Mouse (Mus musculus) ES-E14 (cell line): ENCODE measurements around the gene Cish.

ENCODE experiments used
- CHD2 ChIP-seq: IDR thresholded peaks from 2 replicates; pipeline ENCODE4 v1.6.1; 2014; ENCODE audit warnings: mild to moderate bottlenecking, low read depth, low read length, inconsistent platforms
- ZC3H11A ChIP-seq: IDR thresholded peaks from 2 replicates; pipeline ENCODE4 v1.6.1; 2012; ENCODE audit warnings: low read depth, mild to moderate bottlenecking, inconsistent platforms, low read length, borderline replicate concordance
- ZNF384 ChIP-seq: IDR thresholded peaks from 2 replicates; pipeline ENCODE4 v1.6.1; 2012; ENCODE audit warnings: low read depth, low read length, inconsistent platforms

GRCm38 (mm10) chr9:107315791-107316190 is 20.0 kb downstream of the Cish start:
- no peak for TF ChIP-seq ZNF384
- TF ChIP-seq ZC3H11A, result no peak
- TF ChIP-seq CHD2, result no peak
